Mouse (Mus musculus) hindbrain, embryonic 11.5 days (tissue): Measurements from ENCODE around the gene Kcne2. TPM values are rescaled to one million over a fixed set of nuclear protein-coding genes. Genes with fewer than 3 reads are reported as not detected.

Experiments
- ATAC-seq: fragments of 200-750 bp; cut with Nextera tagmentation; 2 replicates; pipeline ENCODE4 v1.8.0; 2017; ENCODE audit warnings: mild to moderate bottlenecking, moderate TSS enrichment, moderate library complexity; ENCODE audit not compliant: low FRiP score
- DNase-seq: peaks from one replicate; pipeline ENCODE4 v3.0.0-alpha.2; 2015; ENCODE audit warnings: low spot score
- H3K27ac ChIP-seq: fragments of 300-500 bp; sonication (generic); 2 replicates; pipeline ENCODE4 v1.5.1; 2014; ENCODE audit warnings: mild to moderate bottlenecking, low read depth, low read length
- H3K27me3 ChIP-seq: fragments of 300-500 bp; sonication (generic); 2 replicates; pipeline ENCODE4 v1.6.1; 2014; ENCODE audit warnings: mild to moderate bottlenecking, low read length, moderate library complexity, mixed read lengths; ENCODE audit not compliant: control insufficient read depth, insufficient read depth
- H3K36me3 ChIP-seq: fragments of 300-500 bp; sonication (generic); 2 replicates; pipeline ENCODE4 v1.6.1; 2014; ENCODE audit warnings: mild to moderate bottlenecking, low read length, moderate library complexity, mixed read lengths; ENCODE audit not compliant: control insufficient read depth, insufficient read depth
- H3K4me1 ChIP-seq: fragments of 300-500 bp; sonication (generic); replicated peaks from 2 replicates; pipeline ENCODE4 v1.6.1; 2014; ENCODE audit warnings: low read length, mixed read lengths; ENCODE audit not compliant: control insufficient read depth, insufficient read depth
- H3K4me2 ChIP-seq: fragments of 300-500 bp; sonication (generic); replicated peaks from 2 replicates; pipeline ENCODE4 v1.6.1; 2014; ENCODE audit warnings: mild to moderate bottlenecking, low read depth, low read length
- H3K4me3 ChIP-seq: fragments of 300-500 bp; sonication (generic); 2 replicates; pipeline ENCODE4 v1.5.1; 2014; ENCODE audit warnings: low read depth, low read length
- H3K9ac ChIP-seq: fragments of 300-500 bp; sonication (generic); 2 replicates; pipeline ENCODE4 v1.6.1; 2014; ENCODE audit warnings: low read depth, low read length
- H3K9me3 ChIP-seq: fragments of 300-500 bp; sonication (generic); 2 replicates; pipeline ENCODE4 v1.6.1; 2016; ENCODE audit warnings: low read length; ENCODE audit not compliant: control insufficient read depth
- WGBS: fragments of 180-500 bp; shearing (Covaris S2); extraction: QIAGEN DNeasy Blood & Tissue Kit; methylation state at CpG from one replicate; pipeline ENCODE4 v1.1.7; 2014; 5-methylcytosine and 5-hydroxymethylcytosine counted together
- polyA plus RNA-seq: library from polyadenylated mRNA; unstranded; fragments of >200 nt; fragmentation: Nextera tagmentation; extraction: Ambion mirVana; gene quantifications from 2 replicates; pipeline ENCODE4 v1.2.1, GENCODE M21; 2014

The Kcne2 gene
- polyA plus RNA-seq, 1 experiment from 2014 or later = 14.7 TPM

- WGBS = 10% methylated on average over 9 of the region's 9 CpGs
- H3K9me3 ChIP-seq = no peaks in the 10 kb centered on the region
- H3K27ac ChIP-seq = no peak overlapping the region
- no peaks in the 10 kb centered on the region for H3K36me3 ChIP-seq
- H3K9ac ChIP-seq = no peak overlapping the region
- no peak overlapping the region for H3K4me3 ChIP-seq
- DNase-seq (peak; percentile 89), ATAC-seq (no peak)
- H3K27me3 ChIP-seq = no peaks in the 10 kb centered on the region
- no peak overlapping the region for H3K4me2 ChIP-seq
- H3K4me1 ChIP-seq = 0 out of 2 replicates have a peak, but pooled peaks cover 9% of the 10 kb centered on the region
Measured at GRCm38 (mm10) chr16:92336280-92336679, 44.1 kb downstream of the Kcne2 start.

- H3K9me3 ChIP-seq = no peaks in the 10 kb centered on the region
- no peaks in the 10 kb centered on the region for H3K27me3 ChIP-seq
- H3K4me1 ChIP-seq = 0 out of 2 replicates have a peak, but pooled peaks cover 9% of the 10 kb centered on the region
- WGBS = 28% methylated on average over 27 of the region's 27 CpGs
- H3K9ac ChIP-seq = no peak overlapping the region
- DNase-seq = peak; percentile 86
- no peak overlapping the region for H3K27ac ChIP-seq
- ATAC-seq = peak; percentile 73
- peak overlapping the region; percentile 23 for H3K4me3 ChIP-seq
- H3K36me3 ChIP-seq = no peaks in the 10 kb centered on the region
- H3K4me2 ChIP-seq = peak overlapping the region; percentile 35
Measured at GRCm38 (mm10) chr16:92340612-92341511, 48.7 kb downstream of the Kcne2 start.

- Histone ChIP-seq H3K9me3 (no peaks in the 10 kb centered on the region), H3K27ac (no peak overlapping the region), H3K9ac (no peak overlapping the region), H3K4me2 (no peak overlapping the region), H3K4me1 (0 out of 2 replicates have a peak, but pooled peaks cover 9% of the 10 kb centered on the region), H3K27me3 (no peaks in the 10 kb centered on the region), H3K4me3 (no peak overlapping the region), H3K36me3 (no peaks in the 10 kb centered on the region)
- DNase-seq = no peak
- 65% methylated on average over 11 of the region's 11 CpGs for WGBS
- no peak for ATAC-seq
Measured at GRCm38 (mm10) chr16:92345177-92345576, 53.0 kb downstream of the Kcne2 start.

GRCm38 (mm10) chr16:92346297-92346916 lies 54.2 kb downstream of the Kcne2 start:
- H3K9me3 ChIP-seq = no peaks in the 10 kb centered on the region
- no peak overlapping the region for H3K4me3 ChIP-seq
- no peaks in the 10 kb centered on the region for H3K36me3 ChIP-seq
- peak; percentile 82 for DNase-seq
- no peaks in the 10 kb centered on the region for H3K27me3 ChIP-seq
- no peak overlapping the region for H3K4me2 ChIP-seq
- H3K27ac ChIP-seq = peak overlapping the region; percentile 69
- 53% methylated on average over 13 of the region's 13 CpGs for whole genome bisulfite sequencing
- ATAC-seq = peak; percentile 77
- no peak overlapping the region for H3K9ac ChIP-seq
- H3K4me1 ChIP-seq = 0 out of 2 replicates have a peak, but pooled peaks cover 3% of the 10 kb centered on the region

Other genes starting within 250 kb of the Kcne2 start
- gene Mrps6, start 234.1 kb upstream of the Kcne2 start, polyA plus RNA-seq = 139 and 141 TPM in 2 replicates
- gene Gm49711, start 234.1 kb upstream of the Kcne2 start, polyA plus RNA-seq = 0.14 and 0.20 TPM in 2 replicates
- gene Slc5a3, start 234.1 kb upstream of the Kcne2 start, polyA plus RNA-seq = 14.6 and 14.9 TPM in 2 replicates
- 112 and 121 TPM in 2 replicates for gene Smim11, start 8.9 kb downstream of the Kcne2 start, polyA plus RNA-seq
- not detected in 2 replicates for gene Fam243, start 29.1 kb downstream of the Kcne2 start, polyA plus RNA-seq
- 0.32 and 0.66 TPM in 2 replicates for gene Kcne1, start 67.1 kb downstream of the Kcne2 start, polyA plus RNA-seq
- gene Rcan1, start 178.5 kb downstream of the Kcne2 start, polyA plus RNA-seq = 39.3 and 45.3 TPM in 2 replicates
- 3.4 and 4.8 TPM in 2 replicates for gene Clic6, start 193.3 kb downstream of the Kcne2 start, polyA plus RNA-seq